Mouse (Mus musculus): ENCODE results near the gene Pacsin2.

Pacsin2 gene

GRCm38 (mm10) chr15:83448646-83449045 lies 15.8 kb downstream of the Pacsin2 start:
- no peak for DNase-seq

- no peak for DNase-seq
Observed at GRCm38 (mm10) chr15:83447791-83448544, 16.4 kb downstream of the Pacsin2 start.

GRCm38 (mm10) chr15:83445908-83446307 lies 18.5 kb downstream of the Pacsin2 start:
- DNase-seq = no peak

- DNase-seq = no peak
Observed at GRCm38 (mm10) chr15:83445383-83445782, 19.0 kb downstream of the Pacsin2 start.

GRCm38 (mm10) chr15:83444425-83444824 lies 20.0 kb downstream of the Pacsin2 start:
- no peak for DNase-seq

GRCm38 (mm10) chr15:83442495-83443037 lies 21.8 kb downstream of the Pacsin2 start:
- DNase-seq = no peak

- no peak for DNase-seq
Observed at GRCm38 (mm10) chr15:83440726-83441125, 23.7 kb downstream of the Pacsin2 start.

GRCm38 (mm10) chr15:83436541-83436940 lies 27.9 kb downstream of the Pacsin2 start:
- DNase-seq = no peak

- DNase-seq = no peak
Observed at GRCm38 (mm10) chr15:83435324-83436090, 28.9 kb downstream of the Pacsin2 start.

- DNase-seq = no peak
Observed at GRCm38 (mm10) chr15:83434692-83435091, 29.7 kb downstream of the Pacsin2 start.

- DNase-seq = no peak
Observed at GRCm38 (mm10) chr15:83433344-83433743, 31.1 kb downstream of the Pacsin2 start.

GRCm38 (mm10) chr15:83432231-83433031 lies 32.0 kb downstream of the Pacsin2 start:
- DNase-seq = no peak

GRCm38 (mm10) chr15:83430986-83431763 lies 33.2 kb downstream of the Pacsin2 start:
- DNase-seq = no peak

- DNase-seq = no peak
Observed at GRCm38 (mm10) chr15:83430419-83430818, 34.0 kb downstream of the Pacsin2 start.

GRCm38 (mm10) chr15:83428586-83428985 lies 35.8 kb downstream of the Pacsin2 start:
- no peak for DNase-seq

- DNase-seq = no peak
Observed at GRCm38 (mm10) chr15:83427294-83428163, 36.9 kb downstream of the Pacsin2 start.

- DNase-seq = no peak
Observed at GRCm38 (mm10) chr15:83425794-83426193, 38.6 kb downstream of the Pacsin2 start.

GRCm38 (mm10) chr15:83425277-83425676 lies 39.1 kb downstream of the Pacsin2 start:
- DNase-seq = no peak

GRCm38 (mm10) chr15:83423589-83424384 lies 40.6 kb downstream of the Pacsin2 start:
- no peak for DNase-seq

- DNase-seq = no peak
Observed at GRCm38 (mm10) chr15:83422299-83422981, 42.0 kb downstream of the Pacsin2 start.

Data from cerebellum, adult 11-12 months (tissue).